Mouse (Mus musculus) ES-E14 (cell line): ENCODE data around the gene 1700014D04Rik. TPM values are rescaled to one million over a fixed set of nuclear protein-coding genes. Genes with fewer than 3 reads are reported as not detected.

Experiments
- DNase-seq: peaks from one replicate; pipeline ENCODE4 v3.0.0-alpha.2; 2013; ENCODE audit warnings: low read depth, low spot score
- H3K27ac ChIP-seq: 2 replicates; pipeline ENCODE4 v1.5.1; 2012; ENCODE audit warnings: low read depth, mild to moderate bottlenecking, low read length, moderate library complexity, mixed read lengths; ENCODE audit not compliant: poor library complexity, insufficient read depth, severe bottlenecking
- H3K36me3 ChIP-seq: 2 replicates; pipeline ENCODE4 v1.6.1; 2012; ENCODE audit warnings: mild to moderate bottlenecking, low read length, moderate library complexity, mixed read lengths; ENCODE audit not compliant: control insufficient read depth, poor library complexity, insufficient read depth, severe bottlenecking
- H3K4me1 ChIP-seq, 2 experiments: fragments of 150-350 bp in 1 of 2; sonication (generic) in 1 of 2; 2 replicates each; pipeline ENCODE4 v1.6.1; 2012; ENCODE audit warnings: low read length in 2 of 2, mild to moderate bottlenecking in 1 of 2, mixed read lengths in 1 of 2; ENCODE audit not compliant: control insufficient read depth in 2 of 2, insufficient read depth in 2 of 2, poor library complexity in 1 of 2
- H3K4me3 ChIP-seq, 2 experiments: fragments of 150-350 bp in 1 of 2; sonication (generic) in 1 of 2; 2 replicates each; pipeline ENCODE4 v1.5.1; 2012; ENCODE audit warnings: low read length in 2 of 2, low read depth in 1 of 2, mild to moderate bottlenecking in 1 of 2, mixed read lengths in 1 of 2; ENCODE audit not compliant: insufficient read depth in 1 of 2, poor library complexity in 1 of 2, severe bottlenecking in 1 of 2
- H3K9ac ChIP-seq: 2 replicates; pipeline ENCODE4 v1.6.1; 2012; ENCODE audit warnings: low read depth, mild to moderate bottlenecking, low read length, mixed read lengths; ENCODE audit not compliant: poor library complexity, insufficient read depth, severe bottlenecking
- H3K9me3 ChIP-seq: fragments of 150-350 bp; sonication (generic); 2 replicates; pipeline ENCODE4 v1.6.1; 2012; ENCODE audit warnings: low read depth, mild to moderate bottlenecking, low read length; ENCODE audit not compliant: control insufficient read depth, insufficient read depth
- CHD2 ChIP-seq: IDR thresholded peaks from 2 replicates; pipeline ENCODE4 v1.6.1; 2014; ENCODE audit warnings: mild to moderate bottlenecking, low read depth, low read length, inconsistent platforms
- HCFC1 ChIP-seq: IDR thresholded peaks from 2 replicates; pipeline ENCODE4 v1.6.1; 2012; ENCODE audit warnings: low read length, inconsistent platforms, borderline replicate concordance; ENCODE audit not compliant: insufficient read depth
- MAFK ChIP-seq: IDR thresholded peaks from 2 replicates; pipeline ENCODE4 v1.6.1; 2014; ENCODE audit warnings: mild to moderate bottlenecking, low read depth, low read length, inconsistent platforms; ENCODE audit not compliant: insufficient read depth
- ZC3H11A ChIP-seq: IDR thresholded peaks from 2 replicates; pipeline ENCODE4 v1.6.1; 2012; ENCODE audit warnings: low read depth, mild to moderate bottlenecking, inconsistent platforms, low read length, borderline replicate concordance
- ZNF384 ChIP-seq: IDR thresholded peaks from 2 replicates; pipeline ENCODE4 v1.6.1; 2012; ENCODE audit warnings: low read depth, low read length, inconsistent platforms
- in situ Hi-C, 2 experiments: fragments of 600-800 bp; cut with MboI; formaldehyde crosslinking; loops; one replicate each; pipeline ENCODE4 v1.15.1; 2025; ENCODE audit warnings: low sequenced_read_pairs in 2 of 2, inconsistent platforms in 1 of 2; ENCODE audit not compliant: unreplicated experiment in 2 of 2
- total RNA-seq: library from RNA; depleted of rRNA; stranded (reverse); fragments of 300-350 nt; gene quantifications from 2 replicates; pipeline ENCODE4 v1.2.3, GENCODE M21; 2012

Gene 1700014D04Rik
- total RNA-seq, 1 experiment, result 0.18 TPM

GRCm38 (mm10) chr13:59770164-59770562, 23.6 kb upstream of the 1700014D04Rik start:
- DNase-seq, result peak; percentile 83
- Histone ChIP-seq H3K27ac (peak overlapping the region; percentile 98), H3K4me3 (peak overlapping the region; percentile 82 to 93), H3K36me3 (peaks cover 14% of the 10 kb centered on the region; the same call in 1 of the 2 replicates), H3K9ac (peak overlapping the region; percentile 94), H3K9me3 (no peaks in the 10 kb centered on the region), H3K4me1 (peaks cover 7 to 17% of the 10 kb centered on the region in 2 experiments)
- in situ Hi-C loops, result no loop called here
- peak; percentile 9; the same call in 1 of the 2 replicates for TF ChIP-seq CHD2
- no peak for TF ChIP-seq MAFK

GRCm38 (mm10) chr13:59769296-59770163, 23.0 kb upstream of the 1700014D04Rik start, which contains the start of gene Isca1:
Isca1 (minus strand) TSS chr13:59769810.
- Histone ChIP-seq H3K36me3 (peaks cover 13% of the 10 kb centered on the region; the same call in 1 of the 2 replicates), H3K4me3 (peak within 1 kb of the TSS; percentile 93 to 98), H3K4me1 (peaks cover 7 to 17% of the 10 kb centered on the region in 2 experiments), H3K9me3 (no peaks in the 10 kb centered on the region), H3K9ac (peak within 1 kb of the TSS; percentile 95), H3K27ac (peak within 1 kb of the TSS; percentile 98)
- peak; percentile 90 for DNase-seq
- TF ChIP-seq MAFK (no peak), ZNF384 (no peak), HCFC1 (peak; percentile 14; the same call in 1 of the 2 replicates), ZC3H11A (no peak), CHD2 (0 out of 2 replicates have a peak, but pooled peaks have one; percentile 32)
- in situ Hi-C loops, result no loop called here

GRCm38 (mm10) chr13:59768531-59768930, 22.0 kb upstream of the 1700014D04Rik start:
- TF ChIP-seq HCFC1, result no peak
- TF ChIP-seq MAFK, result no peak
- no peak for TF ChIP-seq ZC3H11A
- TF ChIP-seq CHD2, result no peak
- peak overlapping the region; percentile 93 to 98 for H3K4me3 ChIP-seq
- H3K4me1 ChIP-seq, result peaks cover 7 to 18% of the 10 kb centered on the region in 2 experiments
- in situ Hi-C loops, result no loop called here
- H3K9ac ChIP-seq, result peak overlapping the region; percentile 42; the same call in 1 of the 2 replicates
- H3K27ac ChIP-seq, result no peak overlapping the region
- H3K36me3 ChIP-seq, result peaks cover 15% of the 10 kb centered on the region; the same call in 1 of the 2 replicates
- no peak for DNase-seq
- H3K9me3 ChIP-seq, result no peaks in the 10 kb centered on the region

GRCm38 (mm10) chr13:59766786-59767515, 20.4 kb upstream of the 1700014D04Rik start:
- no peak overlapping the region for H3K27ac ChIP-seq
- no peak overlapping the region for H3K9ac ChIP-seq
- no peak for DNase-seq
- no peaks in the 10 kb centered on the region for H3K9me3 ChIP-seq
- in situ Hi-C loops, result no loop called here
- TF ChIP-seq CHD2 (no peak), MAFK (no peak), ZNF384 (no peak), HCFC1 (no peak), ZC3H11A (no peak)
- H3K4me1 ChIP-seq, result peaks cover 7 to 18% of the 10 kb centered on the region in 2 experiments
- H3K4me3 ChIP-seq, result no peak overlapping the region
- H3K36me3 ChIP-seq, result peaks cover 16% of the 10 kb centered on the region
